Comparison of ENCODE assay signal across 8 mouse cellular contexts in the genomic region with DNA sequence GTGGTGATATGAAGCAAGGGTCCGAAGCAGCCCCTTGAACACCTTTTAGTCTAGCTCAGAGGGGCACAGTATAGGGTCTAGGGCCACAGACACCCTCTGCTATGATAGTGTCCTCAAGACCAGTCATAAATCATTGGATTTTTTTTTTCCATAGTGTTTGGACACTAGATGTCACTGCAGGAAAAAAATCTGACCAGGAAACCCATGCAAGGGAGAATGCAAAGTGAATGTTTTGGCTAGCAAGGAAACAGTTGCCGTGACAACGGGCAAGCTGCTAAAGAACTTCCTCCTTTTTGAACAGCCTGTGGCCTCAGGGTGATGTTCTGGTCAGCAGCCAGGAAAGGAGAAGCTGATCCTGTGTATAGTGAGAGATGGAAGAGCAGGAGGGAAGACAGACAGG.
A peak's percentile ranks its signal among the peaks of the same experiment; 100 is the strongest.
DNase-seq lines count a peak whose midpoint lies in the region; ATAC-seq lines count a peak whose summit lies in the region.

No protein-coding gene starts in this region.

- no peak for ATAC-seq in activated CD4-positive, CD25-positive, alpha-beta regulatory T cell, adult 4 months

- peak; percentile 90 for DNase-seq in 416B (ENCODE audit: low read depth)
- peak; percentile 61 to 74 for DNase-seq in adrenal gland, postnatal 36 days
- peak; percentile 59 for DNase-seq in fibroblast of lung, adult 2 months (ENCODE audit: low read depth)
- peak; percentile 79 to 85 for DNase-seq in heart, postnatal 10 days
- DNase-seq in kidney, postnatal 4 days = peak; percentile 70 to 79
- peak; percentile 68 to 82 for DNase-seq in lung, adult 18-20 months
- peak; percentile 39 for DNase-seq in ovary, postnatal 14 days (ENCODE audit: low spot score)

- intact Hi-C loops in heart, postnatal 10 days (cut with DNase I) = loop anchor here (1.0 to 10.0 kb wide), 6 partner anchors 107 to 700 kb away; a partner anchor contains a TSS

Comparison
In these comparisons a context has a peak if more than half of its experiments do, and no peak if none do; other contexts are left out.
1. DNase-seq: peak in every context shown above with its lines; median percentile 90 in 416B; 82 in heart, postnatal 10 days; 75 in lung, adult 18-20 months; 74 in kidney, postnatal 4 days; 68 in adrenal gland, postnatal 36 days; 59 in fibroblast of lung, adult 2 months; 39 in ovary, postnatal 14 days.